Mouse (Mus musculus) lung, adult 18-20 months (tissue): ENCODE measurements around the gene Gm21721.
"Not testable (repeated sequence)": the region's sequence is repeated elsewhere in the genome, so short reads cannot be mapped to it uniquely, and the experiment has no call there.

Source experiments
- DNase-seq, 2 experiments: peaks; one replicate each; pipeline ENCODE4 v3.0.0; 2022; ENCODE audit warnings: mixed read lengths in 2 of 2

Gm21721 gene

DNA sequence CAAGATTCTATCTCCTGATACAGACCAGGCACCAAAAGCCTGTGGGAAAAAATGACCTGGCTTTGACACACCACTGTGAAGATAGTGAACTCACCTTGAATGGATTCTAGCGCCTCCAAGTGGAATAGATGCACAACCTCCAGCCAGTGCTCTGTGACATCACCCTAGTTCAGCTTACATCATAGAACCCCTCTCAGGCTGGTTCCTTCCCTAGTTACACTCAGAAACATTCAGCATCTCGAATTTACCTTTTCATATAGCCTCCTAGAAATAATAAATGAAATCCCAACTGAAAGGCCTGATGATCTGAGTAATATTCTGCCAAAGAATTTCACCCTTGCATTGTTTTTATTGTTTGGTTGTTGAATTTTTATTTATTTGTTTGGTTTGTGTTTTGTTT, at the start of gene Gm21721:
TSS of gene Gm21721 (minus strand) at position 101 of the 400 bp plus-strand sequence.
- DNase-seq = not testable (repeated sequence)
